Mouse (Mus musculus) adrenal gland, adult 2 months (tissue): ENCODE measurements around the gene 1700122O11Rik. TPM values are rescaled to one million over a fixed set of nuclear protein-coding genes. Genes with fewer than 3 reads are reported as not detected.

Experiments used
- DNase-seq: peaks from one replicate; pipeline ENCODE4 v3.0.0; 2021
- long read RNA-seq: library from polyadenylated mRNA; stranded (forward); transcript quantifications from one replicate; pipeline ENCODE4 v2.0.0, GENCODE M21; 2021
- polyA plus RNA-seq: library from polyadenylated mRNA; depleted of rRNA; stranded (reverse); fragments of >200 nt; gene quantifications from 2 replicates; pipeline ENCODE4 v1.2.3, GENCODE M21; 2012; rRNA removed
- total RNA-seq, 2 experiments: library from RNA; stranded (reverse); gene quantifications; 2 replicates each; pipeline ENCODE4 v1.2.3; 2021

1700122O11Rik gene
- total RNA-seq = not detected
- not detected in 2 replicates for polyA plus RNA-seq
- long read RNA-seq = 0 reads

DNA sequence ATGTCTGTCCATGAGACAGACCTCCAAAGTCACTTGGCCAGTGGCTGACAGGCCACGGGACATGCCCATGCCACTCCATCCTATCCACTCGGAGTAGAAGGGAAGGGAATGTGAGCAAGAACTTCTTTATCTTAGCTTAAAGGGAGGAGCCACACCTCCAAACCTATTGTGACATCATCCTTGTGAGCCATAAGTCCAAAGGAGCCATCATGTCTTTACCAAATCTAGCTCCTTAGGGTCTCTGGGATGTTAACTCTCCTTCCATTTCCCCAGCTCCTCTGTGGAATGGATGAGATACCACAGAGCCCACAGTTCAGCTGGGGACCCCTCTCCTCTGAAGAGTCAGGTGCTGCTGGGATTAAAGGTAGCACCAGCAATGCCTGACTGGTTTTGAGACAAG, at the start of gene 1700122O11Rik:
TSS of gene 1700122O11Rik (minus strand) at position 101 of the 400 bp plus-strand sequence.
- DNase-seq = no peak

DNA sequence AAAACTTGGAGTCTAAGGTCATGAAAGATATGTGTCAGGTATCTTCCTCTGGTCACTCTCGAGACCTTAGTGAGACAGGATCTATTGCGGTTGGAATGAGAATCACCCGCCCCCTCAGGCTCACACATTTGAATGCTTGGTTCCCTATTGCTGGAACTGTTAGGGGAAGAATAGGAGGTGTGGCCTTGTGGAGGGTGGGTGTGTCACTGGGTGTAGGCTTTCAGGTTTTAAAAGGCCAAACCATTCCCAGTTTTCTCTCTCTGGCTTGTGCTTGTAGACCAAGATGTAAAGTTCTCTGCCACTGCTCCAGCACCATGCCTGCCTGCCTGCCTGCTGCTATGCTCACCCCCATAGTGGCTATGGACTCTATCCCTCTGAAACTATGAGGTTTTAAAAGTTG, 42.5 kb upstream of the 1700122O11Rik start:
- no peak for DNase-seq

DNA sequence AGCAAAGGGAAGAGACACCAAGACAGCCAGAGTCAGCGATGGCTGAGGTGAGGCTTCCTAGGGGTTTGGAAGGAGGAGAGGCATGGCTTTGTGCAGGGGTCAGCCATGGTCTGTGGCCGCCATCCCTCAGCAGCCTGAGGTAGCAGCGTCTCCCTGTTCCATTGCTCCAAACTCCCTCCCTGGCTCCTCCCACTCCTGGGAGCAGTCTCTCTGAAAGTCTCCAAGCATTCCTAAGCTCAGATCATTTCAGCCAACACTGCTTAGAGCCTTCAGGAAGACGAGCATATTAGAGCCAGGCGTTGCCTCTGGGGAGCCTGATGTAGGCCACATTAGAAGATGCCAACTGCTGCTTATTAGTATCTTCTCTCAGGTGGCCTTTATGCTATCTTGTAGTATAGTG, 29.6 kb upstream of the 1700122O11Rik start:
- no peak for DNase-seq

DNA sequence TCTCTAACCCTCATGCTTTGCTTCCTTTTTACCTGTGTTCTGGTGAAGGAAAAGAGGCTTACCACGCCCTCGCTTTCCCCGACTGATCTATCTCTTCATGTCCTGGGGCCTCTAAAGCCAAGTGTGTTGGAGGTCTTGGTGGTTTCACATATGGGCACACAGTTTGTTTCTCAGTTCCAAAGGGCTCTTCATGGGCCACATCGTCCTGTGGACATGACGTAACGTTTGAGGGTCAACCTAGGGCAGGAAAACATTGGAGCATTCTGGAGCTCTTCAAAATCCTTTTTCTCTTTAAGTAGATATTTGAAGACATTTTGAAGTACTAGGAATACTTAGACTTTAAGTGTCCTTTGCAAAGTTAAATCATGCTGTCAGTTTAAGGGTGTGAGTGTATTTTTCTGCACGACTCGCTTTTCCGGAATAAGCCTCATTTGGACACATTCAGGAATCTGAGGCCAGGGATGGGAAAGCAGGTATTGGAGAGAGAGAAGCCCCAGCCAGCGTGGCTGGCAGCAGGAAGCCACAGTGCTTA, 29.1 kb upstream of the 1700122O11Rik start:
- DNase-seq = no peak

DNA sequence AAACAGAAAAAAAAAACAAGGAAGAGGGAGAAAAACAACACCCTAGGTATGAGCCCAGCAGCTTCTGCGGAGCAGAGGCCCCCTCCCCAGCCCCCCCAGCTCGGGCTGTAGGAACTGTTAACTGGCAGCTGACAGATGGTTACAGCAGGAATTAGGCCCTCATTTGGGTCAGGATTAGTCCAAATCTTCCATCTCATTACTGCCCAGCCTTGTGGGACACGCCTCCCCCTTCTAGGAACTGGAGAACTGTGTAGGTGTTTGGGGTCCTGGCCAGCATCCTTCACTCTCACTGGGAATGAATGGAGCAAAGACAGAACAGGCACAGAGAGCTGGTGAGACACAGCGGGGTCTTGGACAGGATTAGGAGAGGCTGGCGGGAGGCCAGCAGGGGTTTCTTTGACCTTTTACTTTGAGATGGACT, 27.0 kb upstream of the 1700122O11Rik start:
- no peak for DNase-seq

DNA sequence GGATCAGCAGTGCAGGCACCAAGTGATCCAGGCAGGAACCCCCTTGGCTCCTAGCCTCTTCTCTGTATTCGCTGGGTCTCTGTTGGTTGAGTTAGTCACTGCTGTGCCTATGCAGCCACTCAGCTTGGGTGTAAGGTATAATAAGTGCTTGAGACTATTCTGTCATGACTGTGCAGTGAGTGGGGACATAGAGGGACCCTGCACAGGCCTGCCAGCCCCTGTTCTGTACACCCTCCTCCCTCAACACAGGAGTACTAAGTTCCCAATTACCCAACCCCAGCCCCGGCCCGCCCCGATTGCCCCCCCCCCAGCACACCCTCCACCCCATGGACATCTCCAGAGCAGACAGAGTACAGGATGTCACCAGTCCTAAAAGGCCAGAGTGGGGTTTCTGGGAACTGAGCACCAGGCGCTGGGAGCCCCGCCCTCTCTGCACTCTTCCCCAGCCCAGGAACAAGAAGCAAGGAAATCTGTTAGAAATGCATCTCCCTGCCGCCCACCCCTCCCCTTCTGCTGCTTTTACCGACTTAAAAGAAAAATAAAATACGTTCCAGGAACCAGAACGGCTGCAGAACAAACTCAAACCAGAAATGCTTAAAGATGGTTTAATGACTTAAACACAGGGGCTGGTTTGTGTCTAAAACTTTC, 26.2 kb upstream of the 1700122O11Rik start:
- DNase-seq = no peak

DNA sequence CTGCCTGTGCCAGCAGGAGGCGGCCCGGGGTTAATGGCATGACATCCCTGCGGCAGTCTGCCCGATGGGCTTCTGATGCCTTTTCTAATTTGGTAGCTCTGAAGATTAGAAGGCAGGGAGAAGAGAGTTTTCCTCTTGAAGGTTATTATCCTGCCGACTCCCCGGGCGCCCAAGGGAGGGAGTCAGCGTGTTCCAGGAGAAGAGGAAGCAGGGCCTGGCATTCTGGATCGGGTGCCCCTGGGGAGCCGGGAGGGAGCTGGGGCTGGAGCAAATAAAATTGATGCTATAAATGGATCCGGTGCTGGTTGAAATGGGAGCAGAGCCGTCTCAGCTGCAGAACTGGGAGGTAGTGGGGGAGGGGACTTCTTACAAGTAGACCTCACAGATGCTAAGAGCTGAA, 19.3 kb upstream of the 1700122O11Rik start:
- no peak for DNase-seq

DNA sequence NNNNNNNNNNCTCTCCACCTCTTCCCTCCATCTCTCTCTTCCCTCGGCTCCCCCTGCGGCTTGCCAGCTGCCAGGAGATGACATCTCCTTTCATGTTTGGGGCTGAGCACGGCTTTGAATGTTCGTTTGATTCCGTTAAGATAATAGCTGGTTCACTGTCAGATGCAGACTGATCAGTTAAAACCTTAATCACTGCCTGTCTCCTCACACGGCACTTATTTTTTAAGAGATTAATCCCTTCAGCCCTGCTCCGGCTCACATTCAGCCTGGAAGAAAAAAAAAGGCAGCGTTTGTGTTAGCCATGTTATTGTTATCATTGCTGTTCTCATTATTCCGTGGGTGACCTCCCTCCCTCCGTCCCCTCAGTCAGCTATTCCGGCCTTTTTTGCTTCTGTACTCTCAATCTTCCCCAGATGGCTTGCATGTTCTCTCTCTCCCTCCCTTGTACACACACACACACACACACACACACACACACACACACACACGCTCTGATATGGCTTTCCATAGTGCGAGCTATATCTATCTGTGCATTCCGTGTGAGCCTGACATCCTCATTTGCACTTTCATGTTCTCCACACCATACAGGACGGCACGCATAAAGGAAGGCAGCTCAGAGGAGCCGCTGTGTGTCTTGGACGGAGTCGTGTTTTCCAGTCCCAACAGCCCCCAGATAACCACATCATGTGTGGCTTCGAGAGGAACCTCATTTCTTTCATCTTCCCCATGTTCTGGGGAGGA, 17.2 kb upstream of the 1700122O11Rik start:
- DNase-seq = no peak

DNA sequence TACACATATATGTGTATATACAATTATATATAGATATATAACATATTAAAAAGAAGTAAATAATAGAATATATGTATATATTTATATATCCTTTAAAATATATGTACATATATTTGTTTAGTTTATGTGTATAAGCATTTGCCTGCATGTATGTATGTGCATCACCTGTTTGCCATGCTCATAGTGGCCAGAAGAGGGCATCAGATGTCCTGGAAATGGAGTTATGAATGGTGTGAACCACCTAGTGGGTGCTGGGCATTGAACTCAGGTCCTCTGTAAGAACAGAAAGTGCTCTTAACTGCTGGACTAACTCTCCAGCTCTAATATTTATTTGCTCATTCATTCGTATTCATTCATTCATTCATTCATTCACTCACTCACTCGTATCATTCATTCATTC, 15.6 kb upstream of the 1700122O11Rik start:
- no peak for DNase-seq

DNA sequence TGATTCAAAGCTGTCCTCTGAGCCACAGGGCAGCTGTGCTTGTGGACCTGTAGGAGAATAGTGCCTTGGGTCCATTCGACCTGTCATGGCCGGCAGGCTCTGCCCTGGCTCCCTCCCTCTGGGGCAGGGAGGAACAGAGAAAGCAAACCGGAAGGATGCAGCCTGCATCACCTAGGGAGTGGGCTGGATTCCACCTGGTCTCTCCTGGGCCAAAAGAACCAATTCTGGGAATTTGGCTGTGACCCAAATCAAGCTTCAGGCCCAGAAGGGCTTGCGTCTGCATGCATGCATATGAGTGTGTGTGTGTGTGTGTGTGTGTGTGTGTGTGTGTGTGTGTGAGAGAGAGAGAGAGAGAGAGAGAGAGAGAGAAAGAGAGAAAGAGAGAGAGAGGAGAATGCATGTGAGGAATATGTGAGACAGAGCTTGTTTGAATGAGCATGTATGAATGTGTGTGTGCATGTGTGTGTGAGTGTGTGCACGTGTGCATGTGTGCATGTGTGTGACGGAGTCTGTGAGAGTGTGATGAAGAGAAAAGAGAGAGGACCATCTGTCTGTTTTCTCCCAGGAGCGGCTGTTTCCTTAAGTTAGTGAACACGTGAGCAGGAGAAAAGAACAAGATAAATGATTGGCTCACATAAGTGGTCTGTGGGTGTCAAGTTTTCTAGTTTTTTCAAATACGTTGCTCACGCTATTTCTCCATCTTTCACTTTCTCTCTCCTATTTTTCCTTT, 14.4 kb upstream of the 1700122O11Rik start:
- DNase-seq = no peak

DNA sequence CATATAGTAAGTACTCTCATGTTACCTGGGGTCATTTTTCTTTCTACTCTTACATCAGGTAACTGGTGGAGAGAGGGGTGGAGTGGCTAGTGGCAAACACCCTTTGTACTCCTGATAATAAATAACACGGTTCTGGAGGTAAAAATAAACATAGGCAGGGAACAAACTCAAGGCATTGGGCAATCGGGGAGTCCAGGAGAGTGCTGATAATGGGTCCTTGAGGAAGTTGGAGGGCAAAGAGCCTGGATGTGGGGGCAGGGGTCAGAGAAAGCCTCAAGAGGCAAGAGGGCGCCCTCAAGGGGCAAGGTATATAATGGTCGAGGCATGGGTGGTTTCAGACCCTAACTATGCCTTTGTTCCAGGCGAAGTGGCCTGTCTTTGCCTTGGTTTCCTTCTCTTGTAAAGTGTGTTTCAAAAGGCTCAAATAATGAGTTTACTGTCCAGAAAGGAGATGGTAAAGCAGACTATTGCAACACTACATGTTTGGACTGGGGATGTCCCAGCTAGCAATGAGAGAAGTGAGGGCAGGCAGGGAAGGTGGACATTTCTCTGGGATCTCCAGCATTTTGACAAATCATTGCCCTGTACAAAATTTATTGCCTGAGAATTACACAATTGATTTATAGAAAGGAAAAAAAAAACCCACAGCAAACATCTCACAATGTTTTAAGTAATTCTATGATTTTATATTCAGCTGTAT, 13.7 kb upstream of the 1700122O11Rik start:
- DNase-seq = no peak

DNA sequence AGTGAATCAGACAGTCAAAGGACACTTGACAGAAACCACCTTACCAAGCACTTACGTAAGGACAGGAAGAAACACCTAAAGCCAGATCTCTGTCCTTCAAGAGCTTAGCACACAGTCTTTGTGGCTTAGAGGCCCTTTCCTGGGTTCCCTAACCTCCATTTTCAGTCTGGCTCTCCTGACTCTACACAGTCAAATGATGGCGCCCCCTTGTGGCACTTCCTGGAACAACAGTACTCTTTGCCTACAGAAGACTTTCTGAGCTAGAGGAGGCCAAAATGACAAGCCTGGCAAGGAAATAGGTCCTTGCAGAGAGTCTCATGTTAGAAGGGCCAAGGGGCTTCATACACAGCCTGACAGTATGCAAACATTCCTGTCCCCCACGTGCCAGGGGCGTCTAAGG, 7.5 kb upstream of the 1700122O11Rik start:
- DNase-seq = peak; percentile 69

DNA sequence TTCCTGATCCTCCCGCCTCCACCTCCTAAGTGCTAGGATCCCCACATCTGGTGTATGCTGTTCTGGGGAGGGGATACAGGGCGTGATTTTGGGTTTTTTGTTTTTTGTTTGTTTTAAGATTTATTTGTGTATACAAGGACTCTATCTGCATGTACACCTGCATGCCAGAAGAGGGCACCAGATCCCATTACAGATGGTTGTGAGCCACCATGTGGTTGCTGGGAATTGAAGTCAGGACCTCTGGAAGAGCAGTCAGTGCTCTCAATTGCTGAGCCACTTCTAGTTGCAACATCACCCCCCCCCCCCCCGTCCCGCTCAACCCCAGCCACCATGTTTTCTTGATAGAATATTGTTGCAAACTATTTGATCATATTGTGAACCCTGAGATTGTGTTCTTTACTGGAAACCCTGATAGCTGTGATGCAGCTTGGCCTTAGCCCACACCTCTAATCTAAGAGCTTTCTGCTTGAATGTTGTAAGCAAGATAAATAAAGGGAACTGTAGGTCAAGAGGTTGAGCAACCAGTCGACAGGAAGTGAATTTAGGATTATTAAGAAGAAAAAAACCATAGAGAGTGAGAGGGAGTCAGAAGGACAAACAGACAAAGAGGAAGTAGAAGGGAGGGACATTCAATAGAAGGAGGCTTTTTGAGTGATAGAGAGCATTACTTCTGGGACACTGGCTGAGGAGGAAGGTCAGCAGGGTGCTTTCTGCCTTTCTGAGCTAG, 5.2 kb upstream of the 1700122O11Rik start:
- DNase-seq = no peak

DNA sequence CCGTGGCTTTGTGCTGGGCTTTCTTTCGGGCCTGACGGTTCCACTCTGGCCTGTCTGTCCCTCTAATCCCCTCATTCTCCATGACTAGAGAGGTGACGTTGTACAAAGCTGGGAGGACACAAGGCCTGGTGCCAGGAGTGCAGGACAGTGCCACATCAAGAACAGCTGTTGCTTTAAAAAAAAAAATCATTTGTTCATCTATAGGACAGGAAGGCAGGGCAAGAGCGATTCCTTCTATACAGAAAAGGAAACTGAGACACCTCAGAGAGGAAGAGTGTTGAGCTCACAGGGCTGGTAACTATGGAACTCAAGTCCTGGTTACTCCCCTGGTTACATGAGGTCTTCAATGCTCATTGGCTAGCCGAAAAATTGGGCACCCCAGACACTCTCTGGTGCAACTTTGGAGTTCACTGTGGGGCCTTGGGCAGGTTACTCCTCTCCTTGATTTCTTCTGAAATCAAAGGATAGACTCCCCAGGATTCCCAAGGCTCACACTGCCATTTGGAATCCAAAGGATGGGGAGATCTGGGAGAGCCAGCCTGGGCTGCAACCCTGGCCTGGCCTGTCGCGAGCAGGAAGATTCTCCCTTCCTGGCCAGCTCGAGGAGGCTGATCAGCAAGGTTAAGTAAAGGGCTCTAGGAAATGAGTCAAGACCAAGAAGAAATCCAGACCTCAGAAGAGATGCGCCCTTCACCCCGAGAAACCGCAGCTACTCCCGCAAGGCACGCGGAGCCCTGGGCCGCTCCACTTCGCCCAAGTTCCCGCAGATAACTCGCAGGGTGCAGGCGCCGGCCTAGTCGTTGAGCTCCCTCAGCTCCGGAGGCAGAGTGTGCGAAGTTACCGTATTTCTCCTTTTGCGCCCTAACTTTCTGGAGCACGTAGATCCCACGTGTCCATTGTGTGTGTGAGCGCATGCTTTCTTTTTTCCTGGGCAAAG, 3.5 kb upstream of the 1700122O11Rik start:
- DNase-seq = peak; percentile 76

DNA sequence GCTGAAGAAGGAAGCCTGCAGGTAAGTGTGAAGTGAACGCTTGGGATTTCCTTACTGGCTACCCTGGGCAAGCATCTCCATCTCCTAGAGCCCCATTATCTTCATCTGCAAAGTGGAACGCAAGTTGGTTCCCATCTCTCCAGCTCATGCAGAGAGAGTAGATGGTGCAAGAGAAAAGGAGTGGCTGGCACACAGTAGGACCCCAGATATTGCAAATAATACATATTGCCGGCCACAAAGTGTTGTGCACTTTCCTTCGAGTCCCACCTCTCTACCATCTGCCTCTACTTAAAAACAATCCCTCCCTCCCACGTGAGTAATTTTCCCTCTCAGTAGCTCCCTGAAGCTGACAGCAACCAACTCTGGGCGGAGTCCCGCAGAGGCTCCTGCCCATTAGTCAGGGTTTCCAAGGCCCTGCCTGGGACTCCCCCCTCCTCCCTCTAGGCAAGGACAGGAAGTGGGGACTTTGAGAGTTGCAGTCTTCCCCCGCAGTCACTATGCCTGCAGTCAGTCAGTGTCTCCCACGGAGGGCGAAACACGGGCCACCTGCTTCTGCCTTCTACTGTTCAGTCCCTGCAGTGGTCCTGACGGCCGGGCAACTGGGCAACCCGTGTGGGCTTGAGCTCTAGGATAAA, 1.3 kb upstream of the 1700122O11Rik start:
- peak; percentile 92 for DNase-seq

DNA sequence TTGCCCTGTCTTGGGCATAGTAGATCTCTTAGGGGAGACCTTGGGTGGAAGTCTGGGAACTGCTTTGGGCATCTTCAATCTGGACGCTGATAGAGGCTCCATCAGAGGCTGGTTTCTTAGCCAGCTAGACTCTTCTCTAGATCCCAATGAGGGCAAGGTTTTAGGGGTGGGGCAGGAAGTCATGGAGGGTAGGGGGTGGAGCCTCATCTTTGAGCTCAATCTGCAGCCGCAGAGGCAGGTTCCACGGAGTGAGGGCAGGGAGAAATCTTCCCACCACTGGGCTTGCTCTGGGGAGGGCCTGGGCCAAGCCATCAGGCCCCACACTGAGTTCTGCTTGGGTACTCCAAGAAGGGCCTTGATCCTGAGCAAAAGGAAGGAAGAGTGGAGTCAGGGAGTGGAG, 1.2 kb downstream of the 1700122O11Rik start:
- DNase-seq = no peak

DNA sequence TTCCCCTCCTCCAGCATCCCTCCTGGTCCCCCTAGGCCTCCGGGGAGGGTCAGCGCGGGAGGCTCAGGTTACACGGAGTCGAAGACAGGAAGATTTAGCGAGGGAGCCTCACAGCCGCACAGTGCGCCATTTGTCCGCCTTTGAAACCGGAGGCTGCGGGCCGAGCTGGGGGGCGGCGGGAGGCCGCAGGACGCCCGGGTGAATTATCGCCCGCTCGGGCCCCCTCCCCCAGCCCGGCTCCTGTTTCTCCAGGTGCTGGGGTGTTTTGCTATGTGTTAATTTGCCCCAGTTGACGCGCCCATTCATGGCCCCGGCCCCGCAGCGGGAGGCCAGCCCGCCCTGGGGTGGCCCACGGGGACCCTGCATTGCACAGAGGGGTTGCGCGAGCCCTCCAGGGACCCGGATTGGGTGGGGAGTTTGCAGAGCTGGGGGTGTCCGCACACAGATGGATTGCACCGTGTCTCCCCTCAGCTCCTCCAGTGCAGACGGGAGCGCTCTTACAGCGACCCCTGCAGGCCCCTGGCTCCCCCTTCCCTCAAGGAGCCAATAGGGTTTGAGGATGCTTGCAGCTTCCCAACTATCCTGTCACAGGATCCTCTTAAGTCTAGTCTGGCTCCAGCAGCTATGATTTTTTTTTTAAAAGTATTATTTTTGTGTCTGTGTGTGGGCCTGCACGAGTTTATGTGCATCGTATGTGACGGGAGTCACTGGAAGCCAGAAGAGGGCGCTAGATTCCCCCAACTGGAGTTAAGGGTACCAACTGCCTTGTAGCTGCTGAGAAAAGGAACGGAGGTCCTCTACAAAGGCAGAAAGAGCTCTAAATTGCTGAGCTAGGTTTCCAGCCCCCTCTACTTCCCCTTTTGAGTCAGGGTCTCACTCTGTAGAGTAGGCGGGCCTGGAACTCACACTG, 6.3 kb downstream of the 1700122O11Rik start:
- DNase-seq = no peak

DNA sequence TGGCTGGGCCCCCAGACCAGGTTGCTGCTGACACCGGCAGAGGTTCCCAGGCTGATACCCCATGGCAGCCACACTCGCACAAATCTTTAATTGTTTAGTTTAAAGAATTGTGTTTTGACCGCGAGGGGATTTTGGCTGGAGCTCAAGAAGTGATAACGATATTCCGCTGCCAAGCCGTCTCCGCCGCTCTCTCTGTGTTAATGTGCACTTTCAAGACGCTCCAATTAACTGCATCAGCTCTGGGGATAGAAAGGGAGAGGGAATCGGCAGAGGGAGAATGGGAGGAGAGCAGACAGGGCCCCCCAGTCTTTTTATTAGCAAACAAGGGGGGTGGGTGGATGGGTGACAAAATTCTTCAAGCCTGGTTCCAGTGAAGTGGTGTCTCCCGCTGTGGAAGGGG, 8.9 kb downstream of the 1700122O11Rik start:
- no peak for DNase-seq

DNA sequence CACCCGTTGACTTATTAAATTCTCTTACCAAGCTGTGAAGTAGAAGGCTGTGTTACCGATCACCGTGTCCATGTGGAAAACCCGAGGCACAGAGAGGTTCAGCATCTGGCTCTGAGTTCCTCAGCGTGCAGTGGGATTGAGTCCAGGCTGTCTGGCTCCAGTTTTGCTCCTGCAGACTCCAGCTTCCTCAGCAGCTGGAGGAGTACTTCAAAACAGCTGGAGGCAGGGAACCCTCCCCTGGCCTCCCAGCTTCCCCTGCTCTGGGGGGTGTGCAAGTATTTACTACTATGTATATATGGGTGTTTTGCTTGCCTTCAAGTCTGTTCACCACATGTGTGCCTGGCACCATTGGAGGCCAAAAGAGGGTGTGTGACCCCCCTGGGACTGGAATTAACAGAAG, 9.8 kb downstream of the 1700122O11Rik start:
- DNase-seq = no peak
